Mouse (Mus musculus) left cerebral cortex, postnatal 4 days (tissue): ENCODE measurements around the gene Pnmt. TPM values are rescaled to one million over a fixed set of nuclear protein-coding genes. Genes with fewer than 3 reads are reported as not detected.

Experiments used
- DNase-seq: peaks from one replicate; pipeline ENCODE4 v3.0.0-alpha.2; 2022
- intact Hi-C: fragments of 180-260 bp; cut with DNase I; formaldehyde crosslinking; loops from one replicate; pipeline ENCODE4 v1.15.1; 2025
- total RNA-seq, 2 experiments: library from RNA; stranded (reverse); gene quantifications; 2 replicates each; pipeline ENCODE4 v1.2.3; 2021

Pnmt gene
- total RNA-seq, 2 experiments from 2014 or later, result 1.0 TPM; not detected in 1

GRCm38 (mm10) chr11:98383261-98384030 is 2.8 kb upstream of the Pnmt start, which contains the start of gene Tcap:
TSS of gene Tcap (plus strand) at chr11:98383811.
- DNase-seq, result no peak
- intact Hi-C loops, result no loop called here

- no peak for DNase-seq
- intact Hi-C loops, result no loop called here
Observed at GRCm38 (mm10) chr11:98384216-98384615, 2.0 kb upstream of the Pnmt start.

GRCm38 (mm10) chr11:98384721-98385637 is 1.3 kb upstream of the Pnmt start:
- intact Hi-C loops, result no loop called here
- DNase-seq, result peak; percentile 45

GRCm38 (mm10) chr11:98386596-98386995 is 346 bp downstream of the Pnmt start:
- intact Hi-C loops, result no loop called here
- no peak for DNase-seq

GRCm38 (mm10) chr11:98387056-98387577 is 867 bp downstream of the Pnmt start:
- intact Hi-C loops, result no loop called here

GRCm38 (mm10) chr11:98388282-98388681 is 2.0 kb downstream of the Pnmt start:
- intact Hi-C loops, result no loop called here
- DNase-seq, result no peak

More at GRCm38 (mm10) chr11:98387056-98387577, 867 bp downstream of the Pnmt start:
- DNase-seq, result no peak

- intact Hi-C loops, result no loop called here
- peak; percentile 52 for DNase-seq
Observed at GRCm38 (mm10) chr11:98389221-98389780, 3.1 kb downstream of the Pnmt start.

GRCm38 (mm10) chr11:98390141-98390540 is 3.9 kb downstream of the Pnmt start:
- no peak for DNase-seq

GRCm38 (mm10) chr11:98392034-98392433 is 5.8 kb downstream of the Pnmt start:
- intact Hi-C loops, result no loop called here
- DNase-seq, result no peak

More at GRCm38 (mm10) chr11:98390141-98390540, 3.9 kb downstream of the Pnmt start:
- intact Hi-C loops, result no loop called here

- no peak for DNase-seq
- intact Hi-C loops, result no loop called here
Observed at GRCm38 (mm10) chr11:98392645-98393044, 6.4 kb downstream of the Pnmt start.

GRCm38 (mm10) chr11:98393317-98393716 is 7.1 kb downstream of the Pnmt start:
- intact Hi-C loops, result no loop called here
- DNase-seq, result peak; percentile 34

- DNase-seq, result no peak
- intact Hi-C loops, result no loop called here
Observed at GRCm38 (mm10) chr11:98394301-98394700, 8.1 kb downstream of the Pnmt start.

- intact Hi-C loops, result no loop called here
- DNase-seq, result no peak
Observed at GRCm38 (mm10) chr11:98395041-98395440, 8.8 kb downstream of the Pnmt start.

GRCm38 (mm10) chr11:98397946-98398345 is 11.7 kb downstream of the Pnmt start:
- intact Hi-C loops, result no loop called here
- DNase-seq, result no peak

- intact Hi-C loops, result no loop called here
- DNase-seq, result peak; percentile 92
Observed at GRCm38 (mm10) chr11:98400161-98400726, 14.0 kb downstream of the Pnmt start, which contains the start of gene Pgap3. TSS of gene Pgap3 (minus strand) at chr11:98400490.

GRCm38 (mm10) chr11:98400816-98401215 is 14.6 kb downstream of the Pnmt start:
- DNase-seq, result no peak
- intact Hi-C loops, result no loop called here

- DNase-seq, result no peak
- intact Hi-C loops, result no loop called here
Observed at GRCm38 (mm10) chr11:98406621-98407020, 20.4 kb downstream of the Pnmt start.

- no peak for DNase-seq
- intact Hi-C loops, result no loop called here
Observed at GRCm38 (mm10) chr11:98408872-98409271, 22.6 kb downstream of the Pnmt start.

GRCm38 (mm10) chr11:98409341-98409822 is 23.1 kb downstream of the Pnmt start:
- DNase-seq, result no peak
- intact Hi-C loops, result no loop called here

- DNase-seq, result peak; percentile 62
- intact Hi-C loops, result no loop called here
Observed at GRCm38 (mm10) chr11:98412273-98412796, 26.1 kb downstream of the Pnmt start, which contains the start of gene Erbb2. TSS of gene Erbb2 (plus strand) at chr11:98412470.
